Mouse (Mus musculus): Measurements from ENCODE around the gene Whamm.

The Whamm gene

DNA sequence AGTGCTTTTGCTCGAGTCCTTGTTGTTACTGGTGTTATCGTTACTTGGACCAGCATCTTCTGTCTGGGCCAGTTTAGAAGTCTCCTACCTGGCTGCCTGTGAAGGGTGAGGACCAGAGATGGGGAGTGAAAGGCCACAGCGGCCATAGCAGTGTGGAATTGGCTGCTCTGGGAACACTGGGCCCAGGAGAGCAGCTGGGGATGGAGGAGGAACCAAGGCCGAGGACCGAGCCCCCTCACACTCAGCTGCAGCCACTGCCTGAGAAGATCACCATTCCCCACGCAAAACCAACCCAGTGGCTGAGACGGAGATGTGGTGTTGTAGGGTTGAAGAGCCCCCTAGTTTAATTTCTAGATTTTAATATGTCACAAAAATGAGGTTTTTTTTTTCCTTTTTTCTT is 6.3 kb upstream of the Whamm start:
- DNase-seq, result no peak

DNA sequence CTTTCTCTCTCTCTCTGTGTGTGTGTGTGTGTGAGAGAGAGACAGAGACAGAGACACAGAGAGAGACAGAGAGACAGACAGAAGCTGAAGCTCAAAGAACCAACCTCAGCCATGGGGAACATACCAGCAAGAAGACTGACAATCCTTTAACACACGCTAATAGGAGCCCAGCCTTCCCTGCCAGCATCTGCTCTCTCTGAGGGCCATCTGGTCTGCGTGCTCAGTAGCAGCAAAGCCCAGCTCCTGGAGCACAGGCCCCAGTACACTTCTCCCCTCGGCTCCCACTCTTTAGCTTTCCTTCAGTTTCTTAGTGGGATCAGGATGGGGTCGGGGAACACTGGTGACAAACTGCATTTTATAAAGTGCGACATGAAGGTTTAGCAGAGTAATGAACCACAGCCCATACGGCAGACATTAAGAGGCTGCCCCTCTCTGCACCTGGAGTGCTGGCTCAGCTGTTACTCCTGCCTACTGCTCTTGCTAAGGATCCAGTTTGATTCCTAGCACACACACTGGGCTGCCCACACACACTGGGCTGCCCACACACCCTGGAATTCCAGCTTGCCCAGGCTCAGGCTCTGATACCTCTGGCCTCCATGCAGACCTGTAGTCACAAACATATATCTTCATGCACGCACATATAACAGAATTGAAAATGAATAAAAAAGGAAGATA is 5.5 kb upstream of the Whamm start:
- DNase-seq, result no peak

DNA sequence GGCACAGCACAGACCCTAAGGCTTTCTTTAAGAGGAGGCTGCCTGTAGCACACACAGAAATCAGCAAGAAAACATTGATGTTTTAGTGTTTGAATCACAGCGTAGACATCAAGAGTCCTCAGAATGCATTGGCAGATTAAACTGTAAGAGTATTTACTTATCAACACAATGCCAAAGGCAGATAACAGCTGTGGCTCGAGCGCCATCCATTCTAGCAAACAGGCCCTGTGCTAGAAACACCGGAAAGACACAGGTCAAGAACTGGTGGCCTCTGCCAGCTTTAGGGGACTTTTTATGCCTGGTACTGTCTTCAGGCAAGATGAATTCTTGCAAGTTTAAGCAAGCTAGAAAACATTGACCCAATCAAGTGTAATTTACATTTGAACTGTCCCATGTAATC is 4.7 kb upstream of the Whamm start:
- DNase-seq, result no peak

DNA sequence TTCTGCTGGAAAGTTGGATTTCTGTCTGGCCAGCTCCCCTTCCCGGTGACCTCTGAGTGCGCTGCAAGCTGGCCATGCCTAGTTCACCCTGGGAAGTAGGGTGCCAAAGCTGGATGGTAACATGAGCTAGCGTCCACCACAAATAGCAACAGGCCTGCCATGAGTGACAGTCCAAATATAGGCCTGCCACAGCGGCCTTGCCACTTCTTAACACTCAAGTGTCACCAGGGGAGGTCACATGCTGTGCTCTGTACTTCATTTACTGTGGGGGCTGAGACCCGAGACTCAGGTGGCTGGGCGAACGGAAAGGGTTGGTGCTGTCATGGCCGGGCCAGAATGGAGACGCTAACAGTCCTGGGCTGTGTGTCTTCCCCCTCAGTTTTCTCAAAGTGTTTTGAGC is 4.2 kb upstream of the Whamm start, which contains the start of gene Fsd2:
TSS of gene Fsd2 (minus strand) at position 53 of the 400 bp plus-strand sequence.
- DNase-seq, result no peak

DNA sequence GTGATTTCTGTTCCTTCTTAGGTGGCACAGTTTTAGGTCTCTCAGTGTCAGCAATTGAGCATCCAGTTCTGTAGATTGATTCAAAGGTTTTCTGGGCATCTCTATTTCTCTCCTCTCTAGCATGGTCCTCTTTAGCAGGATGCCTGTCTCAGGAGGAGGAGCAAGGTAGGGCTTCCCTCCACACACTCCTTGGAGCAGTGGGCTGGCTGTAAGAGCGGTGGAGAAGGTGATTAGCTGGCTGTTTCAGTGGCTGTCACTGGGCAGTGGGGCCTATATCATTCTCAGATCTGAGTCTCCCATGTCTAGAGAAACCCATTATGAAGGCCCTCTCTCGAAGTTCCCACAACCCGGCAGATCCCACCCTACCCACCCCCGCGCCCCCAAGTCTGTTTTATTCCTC is 3.7 kb upstream of the Whamm start:
- DNase-seq, result no peak

DNA sequence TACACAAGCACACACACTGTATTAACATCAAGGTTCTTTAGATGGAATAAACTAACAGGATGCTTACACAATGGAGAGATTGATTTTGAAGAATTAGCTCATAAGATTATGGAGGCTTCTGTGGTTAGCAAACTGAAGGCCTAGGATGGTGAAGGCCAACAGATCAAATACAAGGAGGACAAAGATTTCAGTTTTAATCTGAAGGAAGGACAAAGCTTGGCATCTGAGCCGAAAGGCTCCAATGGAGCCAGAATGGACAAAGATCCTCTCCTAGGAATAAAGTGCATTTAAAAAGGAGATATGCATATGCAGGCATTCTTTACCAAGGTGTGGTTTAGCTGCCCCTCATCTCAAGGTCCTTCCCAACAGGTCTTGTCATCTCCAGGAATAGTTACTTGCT is 1.2 kb upstream of the Whamm start:
- DNase-seq, result no peak

DNA sequence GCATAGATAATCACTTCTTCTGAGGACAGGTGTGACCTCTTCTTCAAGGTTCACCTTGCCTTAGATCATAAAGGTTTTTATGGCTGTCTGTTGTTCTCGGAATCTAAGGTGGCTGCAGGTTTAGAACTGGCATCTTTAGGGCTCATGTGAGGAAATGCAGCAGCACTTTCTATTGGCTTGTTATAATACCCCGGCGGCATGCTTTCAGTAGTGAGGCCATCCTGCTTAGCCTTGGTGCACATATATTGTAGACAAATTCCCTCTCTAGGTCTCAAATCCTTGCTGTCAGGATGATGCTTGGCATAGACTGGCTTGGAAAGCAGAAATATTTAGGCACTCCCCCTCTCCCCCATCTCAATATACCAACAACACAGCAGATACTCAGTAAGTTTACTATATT is 795 bp upstream of the Whamm start:
- DNase-seq, result no peak

DNA sequence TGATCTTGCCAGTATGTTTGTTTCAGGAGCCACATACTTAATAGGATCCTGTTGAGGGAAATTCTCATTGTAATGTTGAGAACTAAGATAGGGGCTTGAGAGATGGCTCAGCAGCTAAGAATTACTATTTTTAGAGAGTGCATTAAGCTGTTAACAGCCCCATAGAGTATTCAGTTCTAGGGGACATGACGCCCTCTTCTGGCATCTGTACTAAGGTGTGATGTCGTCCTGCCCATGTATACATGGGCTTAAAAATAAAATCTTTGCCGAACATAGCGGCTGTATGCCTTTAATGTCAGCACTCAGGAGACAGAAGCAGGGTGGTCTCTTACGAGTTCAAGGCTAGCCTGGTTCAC is 336 bp upstream of the Whamm start:
- no peak for DNase-seq

DNA sequence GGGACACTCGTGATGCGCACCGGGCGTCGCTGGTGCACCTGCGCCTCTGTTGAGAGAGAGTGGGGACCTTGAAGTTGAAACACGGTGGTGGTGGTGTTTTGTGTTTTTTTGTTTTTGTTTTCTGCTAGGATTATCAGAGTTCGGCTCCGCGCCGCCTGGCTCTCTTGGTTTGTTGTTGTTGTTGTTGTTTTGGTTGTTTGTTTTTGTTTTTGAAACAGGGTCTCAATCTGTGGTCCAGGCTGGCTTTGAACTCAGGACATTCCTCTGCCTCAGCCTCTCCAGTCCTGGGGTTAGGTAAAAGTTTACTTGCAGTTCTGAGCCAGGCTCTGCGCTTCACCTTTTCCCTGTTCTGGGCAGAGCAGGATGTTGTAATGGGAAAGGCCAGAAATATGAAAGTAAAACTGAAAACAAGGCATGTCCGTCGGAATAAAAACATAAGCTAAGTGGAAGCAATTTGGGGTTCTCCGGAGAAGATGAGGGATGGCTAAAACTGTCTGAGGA is 925 bp downstream of the Whamm start:
- no peak for DNase-seq

DNA sequence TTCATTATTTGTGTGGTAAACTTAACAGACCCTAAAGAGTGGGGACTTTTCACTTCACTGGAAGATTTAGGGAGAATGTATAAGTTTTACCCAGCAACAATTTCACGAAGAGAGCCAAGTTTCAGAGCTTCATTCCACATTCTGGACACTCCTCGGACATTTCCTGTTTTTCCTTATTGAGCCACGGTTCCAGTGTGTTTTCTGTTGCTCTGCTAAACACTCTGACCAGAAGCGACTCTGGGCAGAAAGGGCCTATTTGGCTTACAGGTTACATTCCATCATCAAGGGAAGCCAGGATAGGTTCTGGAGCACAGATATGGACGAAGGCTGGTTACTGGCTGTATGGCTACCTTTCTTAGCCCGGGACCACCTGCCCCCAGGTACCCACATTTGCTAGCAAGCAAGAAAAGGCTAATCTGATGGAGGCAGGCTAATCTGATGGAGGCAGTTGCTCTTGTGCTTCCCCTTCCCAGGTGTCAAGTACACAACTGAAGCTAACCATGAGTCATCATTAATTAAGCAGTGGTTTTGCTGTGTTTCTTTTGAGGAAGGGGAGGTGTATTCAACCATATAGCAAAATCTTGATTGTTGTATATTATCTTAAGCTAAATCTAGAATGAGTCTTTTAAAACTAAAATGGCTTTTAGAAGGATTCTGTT is 1.7 kb downstream of the Whamm start:
- DNase-seq, result no peak

DNA sequence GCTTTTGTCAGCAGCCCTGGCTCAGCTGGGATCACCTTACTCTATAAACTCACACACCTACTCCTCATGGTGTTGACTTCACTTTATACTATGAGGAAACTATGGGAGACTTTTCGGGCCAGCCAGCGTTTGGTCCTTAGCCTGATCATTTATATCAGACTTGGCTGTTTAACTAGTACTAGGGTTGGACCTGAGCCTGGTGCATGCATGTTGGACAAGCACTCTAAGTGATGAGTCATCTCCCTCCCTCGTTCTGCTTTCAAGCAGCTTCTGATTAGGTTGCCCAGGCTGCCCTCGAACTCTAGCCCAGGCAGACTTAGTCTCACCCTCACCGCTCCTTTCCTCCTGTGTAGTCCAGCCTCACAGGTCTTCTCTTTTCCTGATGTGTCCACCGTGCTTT is 2.3 kb downstream of the Whamm start:
- no peak for DNase-seq

DNA sequence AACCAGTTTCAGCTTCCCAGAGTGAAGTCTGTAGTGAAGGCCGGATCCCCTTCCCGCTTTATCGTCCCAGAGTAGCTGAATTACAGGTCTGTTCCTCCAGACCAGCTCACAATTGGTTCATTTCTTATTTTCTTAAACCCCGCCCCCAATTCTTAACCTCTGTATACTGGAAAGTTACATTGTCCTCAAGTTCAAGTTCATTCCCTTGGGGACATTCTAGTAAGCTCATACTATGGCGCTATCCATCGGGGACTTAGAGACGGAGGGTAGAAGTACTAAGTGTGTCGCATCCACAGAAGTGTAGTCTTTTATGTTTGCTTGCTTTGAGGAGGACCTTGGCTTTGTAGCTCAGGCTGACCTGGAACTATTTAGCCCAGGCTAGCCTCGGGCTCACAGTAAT is 2.8 kb downstream of the Whamm start:
- DNase-seq, result no peak

DNA sequence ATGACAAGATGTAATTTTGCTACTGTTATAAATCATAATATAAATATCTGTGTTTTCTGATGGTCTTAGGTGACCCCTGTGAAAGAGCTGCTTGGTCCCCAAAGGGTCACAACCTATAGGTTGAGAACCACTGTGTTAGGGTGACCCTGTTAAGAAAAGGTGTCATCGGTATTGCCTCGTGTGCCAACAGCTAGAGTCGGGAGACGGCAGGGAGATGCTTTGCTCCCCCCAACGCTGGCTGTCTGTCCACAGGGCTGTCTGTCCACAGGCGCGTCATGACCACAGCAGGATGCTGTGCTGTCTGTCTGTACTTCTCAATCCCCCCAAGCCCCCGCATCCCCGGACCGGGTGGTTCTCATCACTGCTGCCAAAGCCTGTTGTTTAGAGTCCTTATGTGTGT is 4.5 kb downstream of the Whamm start:
- no peak for DNase-seq

DNA sequence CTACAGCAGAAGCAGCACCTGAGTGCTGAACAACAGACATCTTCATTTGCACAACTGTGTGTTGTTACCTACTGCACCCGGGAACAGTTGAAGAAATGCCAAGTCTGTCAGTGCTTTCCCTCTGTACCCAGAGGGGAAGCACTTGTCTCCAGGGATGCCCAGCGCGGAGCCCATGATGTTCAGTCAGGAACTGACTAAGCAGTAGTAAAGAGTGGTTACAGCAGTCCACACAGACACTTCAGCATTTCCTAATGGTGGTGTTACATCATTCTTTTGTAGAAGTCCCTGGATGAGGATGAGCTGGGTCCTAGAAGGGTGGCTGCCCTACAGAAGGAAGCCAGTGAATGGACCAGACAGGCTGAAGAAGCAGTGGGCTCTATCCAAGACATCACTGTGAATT is 6.8 kb downstream of the Whamm start:
- no peak for DNase-seq

DNA sequence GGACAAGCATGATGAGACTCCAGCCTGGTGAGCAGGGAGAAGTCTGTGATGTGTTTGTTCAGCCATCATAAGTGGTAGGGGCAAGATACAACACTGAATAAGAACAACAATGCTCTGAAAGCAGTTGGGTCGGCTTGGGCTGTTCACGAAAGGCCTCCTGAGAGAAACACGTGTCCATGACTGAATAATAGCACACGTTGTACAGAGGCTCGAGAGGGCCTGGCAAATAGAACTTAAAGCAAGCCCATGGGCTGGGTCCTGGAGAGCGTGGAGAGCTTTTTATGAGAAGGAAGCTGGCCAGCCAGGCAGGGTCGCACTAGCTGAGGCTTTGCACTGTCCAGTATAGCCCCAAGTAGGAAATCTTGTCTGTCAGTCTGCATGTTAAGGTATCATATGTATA is 7.3 kb downstream of the Whamm start:
- no peak for DNase-seq

DNA sequence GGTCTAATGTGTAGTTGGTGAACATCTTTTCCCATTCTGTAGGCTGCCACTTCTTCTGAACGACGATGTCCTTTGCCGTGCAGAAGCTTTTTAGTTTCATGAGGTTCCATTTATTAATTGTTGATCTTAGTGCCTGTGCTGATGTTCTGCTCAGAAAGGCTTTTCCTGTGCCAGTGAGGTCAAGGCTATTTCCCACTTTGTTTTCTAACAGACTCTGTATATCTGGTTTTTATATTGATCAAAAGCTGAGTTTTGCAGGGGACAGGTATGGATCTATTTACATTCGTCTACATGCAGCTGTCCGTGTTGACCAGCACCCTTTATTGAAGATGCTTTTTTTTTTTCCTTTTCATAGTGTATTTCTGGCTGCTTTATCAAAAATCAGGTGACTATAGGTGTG is 8.2 kb downstream of the Whamm start:
- DNase-seq, result no peak

DNA sequence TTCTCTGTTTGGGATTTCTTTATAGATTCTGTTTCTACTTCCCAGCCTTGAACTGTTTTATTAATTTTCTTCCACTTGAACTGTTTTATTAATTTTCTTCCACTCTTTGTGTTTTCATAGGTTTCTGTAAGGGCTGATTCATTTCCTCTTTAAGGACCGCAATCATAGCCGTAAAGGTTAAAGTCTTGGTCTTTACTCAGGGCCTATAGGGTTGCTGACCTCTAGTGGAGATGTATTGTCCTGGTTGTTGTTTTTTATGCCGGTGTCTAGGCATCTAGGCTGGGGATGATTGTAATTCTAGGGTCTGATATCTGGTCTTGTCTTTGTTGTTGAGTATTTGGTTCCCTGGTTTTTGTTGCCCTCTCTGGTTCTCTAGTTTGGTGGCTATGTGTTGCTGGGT is 12.4 kb downstream of the Whamm start:
- DNase-seq, result no peak

DNA sequence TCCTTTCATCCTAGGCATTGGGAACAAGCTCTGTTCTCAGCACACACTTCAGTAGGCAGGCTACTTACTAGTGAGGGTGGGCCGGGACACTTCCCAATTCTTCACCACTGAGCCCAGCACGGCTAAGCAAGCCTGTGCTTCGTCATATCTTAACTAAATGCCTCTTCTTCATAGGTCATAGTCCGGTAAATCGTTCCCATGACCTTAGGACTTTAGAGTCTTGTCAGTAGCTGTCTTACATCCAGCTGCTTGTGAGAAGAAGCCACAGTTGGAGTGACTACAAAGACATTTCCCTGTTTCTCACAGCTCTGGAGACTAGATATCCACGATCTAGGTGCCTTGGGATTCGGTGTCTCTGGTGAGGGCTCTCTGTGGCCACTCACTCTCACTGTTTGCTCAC is 14.3 kb downstream of the Whamm start:
- no peak for DNase-seq

DNA sequence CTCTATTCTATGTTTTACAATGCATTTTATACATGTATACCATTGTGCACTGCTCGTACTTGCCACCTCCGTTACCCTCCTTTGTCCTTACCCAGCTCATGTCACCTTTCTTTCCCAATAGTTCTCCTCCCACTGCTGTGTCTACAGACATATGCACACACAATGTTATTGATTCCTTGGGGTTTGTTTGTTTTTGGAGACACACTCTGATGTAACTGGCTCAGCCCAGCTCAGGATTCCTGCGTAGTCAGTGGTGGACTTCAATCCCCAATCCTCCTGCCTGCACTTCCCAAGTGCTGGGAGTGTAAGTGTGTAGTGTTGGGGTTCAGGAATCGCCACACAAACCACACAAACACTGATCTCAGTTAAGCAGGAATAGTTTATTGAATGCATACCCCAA is 16.2 kb downstream of the Whamm start:
- no peak for DNase-seq

DNA sequence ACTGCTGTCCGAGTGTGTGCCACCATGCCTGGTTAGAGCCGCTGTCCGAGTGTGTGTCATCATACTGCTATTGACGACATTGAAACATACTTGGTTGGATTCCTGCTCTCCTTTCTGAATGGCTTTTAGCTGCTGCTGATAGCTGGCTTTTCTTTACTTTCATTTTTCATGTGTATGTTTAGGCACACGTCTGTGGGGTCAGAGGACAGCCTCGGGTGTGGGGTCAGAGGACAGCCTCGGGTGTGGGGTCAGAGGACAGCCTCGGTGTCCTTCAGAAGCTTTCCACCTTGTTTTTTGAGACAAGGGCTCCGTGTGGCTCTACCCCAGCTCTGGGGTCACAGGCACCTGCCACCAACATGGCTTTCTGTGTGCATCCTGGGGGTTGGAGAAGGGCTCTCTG is 21.6 kb downstream of the Whamm start:
- no peak for DNase-seq

DNA sequence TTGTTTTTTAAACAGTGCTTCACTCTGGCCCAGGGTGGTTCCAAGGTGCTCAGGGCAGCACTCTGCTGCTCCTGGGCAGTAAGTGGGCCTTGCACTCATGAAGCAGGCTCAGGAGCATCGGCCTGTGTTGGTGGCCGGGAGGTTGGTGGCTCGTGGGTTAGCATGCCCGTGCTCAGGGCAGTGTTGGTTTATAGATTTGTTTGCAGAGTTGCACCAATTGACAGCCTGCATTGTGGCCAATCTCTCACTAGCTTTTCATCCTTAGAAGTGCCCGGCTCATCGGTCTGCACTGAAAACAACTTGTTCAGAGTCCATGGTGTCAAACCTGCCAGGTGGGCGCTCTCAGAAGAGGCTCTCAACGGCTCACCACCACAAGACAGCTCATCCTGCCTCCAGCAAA is 22.3 kb downstream of the Whamm start:
- DNase-seq, result no peak

DNA sequence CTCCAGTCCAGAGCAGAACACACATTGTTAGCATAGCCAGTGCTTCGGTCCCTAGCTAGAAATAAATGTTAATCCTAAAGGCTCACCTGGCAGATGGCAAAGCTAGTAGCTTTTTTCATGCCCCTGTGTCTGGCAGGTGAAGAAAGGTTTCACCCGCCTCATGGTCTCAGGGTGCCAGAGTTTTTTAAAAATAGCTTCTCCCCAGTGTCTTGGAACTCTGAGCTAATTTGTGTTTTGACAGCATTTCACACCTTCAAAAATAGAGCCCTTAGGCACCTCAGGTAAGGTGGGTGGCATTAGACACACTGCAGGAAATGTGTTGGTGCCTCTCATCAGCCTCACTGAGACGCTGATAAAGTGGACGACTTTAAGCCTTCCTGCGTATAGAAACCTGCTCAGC is 24.0 kb downstream of the Whamm start:
- no peak for DNase-seq

DNA sequence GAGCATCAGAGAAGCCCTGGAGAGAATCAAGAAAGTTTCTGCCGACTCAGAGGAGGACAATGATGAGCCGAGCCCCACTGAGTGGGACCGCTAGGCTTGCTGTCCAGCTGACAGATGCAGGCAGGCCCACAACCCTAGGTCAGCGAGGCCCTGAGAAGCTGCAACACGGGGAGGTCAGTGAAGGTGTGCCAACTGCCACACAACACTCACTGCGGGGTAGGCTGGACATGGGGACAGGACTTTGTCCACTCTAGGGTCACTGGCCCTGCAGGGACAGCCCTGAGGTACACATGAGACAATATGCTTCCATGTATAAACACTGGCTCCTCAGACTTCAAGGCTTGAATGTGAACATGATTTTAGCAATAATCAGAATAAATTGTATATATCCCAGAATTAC is 25.0 kb downstream of the Whamm start:
- DNase-seq, result no peak

DNA sequence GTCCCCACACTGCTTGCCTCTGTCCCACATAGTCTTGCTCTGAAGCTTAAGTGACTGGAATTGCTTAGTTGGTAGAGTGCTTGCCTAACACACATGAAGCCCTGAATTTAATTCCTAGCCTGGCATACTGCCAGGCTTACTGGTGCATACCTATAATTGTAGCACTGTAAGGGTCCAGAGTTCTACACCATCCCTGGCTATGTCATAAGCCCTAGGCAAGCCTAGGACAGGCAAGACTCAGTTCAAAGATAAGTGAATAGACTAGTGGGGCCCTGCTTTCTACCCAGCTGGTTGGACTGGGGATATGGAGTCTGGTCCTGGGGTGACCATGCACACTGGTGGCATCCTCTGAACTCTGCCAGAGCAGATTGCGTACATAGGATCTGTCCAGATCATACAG is 26.6 kb downstream of the Whamm start:
- no peak for DNase-seq
